Mouse (Mus musculus) Muller cell, postnatal 12 days (primary cell): ENCODE results near the gene Fam229a.
"Not testable (repeated sequence)": the region's sequence is repeated elsewhere in the genome, so short reads cannot be mapped to it uniquely, and the experiment has no call there.

Source experiments
- DNase-seq: peaks from one replicate; pipeline ENCODE4 v3.0.0-alpha.2; 2015; ENCODE audit errors: inconsistent ontology term

The Fam229a gene

GRCm38 (mm10) chr4:129490972-129491880 lies at the start of gene Fam229a, which contains the start of gene Tssk3:
Gene Fam229a (plus strand): TSS chr4:129491190.
Gene Tssk3 (minus strand): TSS chr4:129491022.
- peak; percentile 42 for DNase-seq

DNA sequence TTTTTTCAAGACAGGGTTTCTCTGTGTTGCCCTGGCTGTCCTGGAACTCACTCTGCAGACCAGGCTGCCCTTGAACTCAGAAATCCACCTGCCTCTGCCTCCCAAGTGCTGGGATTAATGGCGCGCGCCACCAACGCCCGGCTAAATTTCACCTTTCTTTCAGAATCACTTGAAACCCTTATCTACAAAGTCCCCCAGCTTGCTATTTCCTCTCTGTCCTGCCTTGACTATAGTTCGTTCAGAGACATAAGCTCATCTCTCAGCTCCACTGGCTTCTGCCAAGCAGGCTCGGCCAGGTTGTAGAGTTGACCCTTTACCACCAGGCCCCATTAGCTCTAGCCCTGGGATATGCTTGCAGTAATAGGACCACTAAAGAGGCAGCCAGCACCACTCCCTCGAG lies 43.6 kb upstream of the Fam229a start:
- DNase-seq = no peak

GRCm38 (mm10) chr4:129447778-129448563 lies 43.0 kb upstream of the Fam229a start:
- DNase-seq = peak; percentile 63

GRCm38 (mm10) chr4:129448713-129449112 lies 42.3 kb upstream of the Fam229a start:
- no peak for DNase-seq

DNA sequence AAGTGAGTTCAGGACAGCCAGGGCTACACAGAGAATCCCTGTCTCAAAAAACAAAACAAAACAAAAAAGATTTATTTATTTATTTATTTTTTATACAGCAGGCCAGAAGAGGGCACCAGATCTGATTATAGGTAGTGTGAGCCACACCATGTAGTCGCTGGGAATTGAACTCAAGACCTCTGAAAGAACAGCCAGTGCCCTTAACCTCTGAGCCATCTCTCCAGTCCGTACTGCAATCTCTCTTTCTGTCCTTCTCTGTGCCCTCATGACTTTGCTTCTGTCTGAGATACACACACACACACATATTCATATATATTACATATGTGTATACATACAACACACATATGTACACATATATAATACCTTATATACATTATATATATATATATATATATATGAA lies 40.1 kb upstream of the Fam229a start:
- DNase-seq = no peak

- no peak for DNase-seq
These were observed 39.4 kb upstream of the Fam229a start for GRCm38 (mm10) chr4:129451471-129452169.

DNA sequence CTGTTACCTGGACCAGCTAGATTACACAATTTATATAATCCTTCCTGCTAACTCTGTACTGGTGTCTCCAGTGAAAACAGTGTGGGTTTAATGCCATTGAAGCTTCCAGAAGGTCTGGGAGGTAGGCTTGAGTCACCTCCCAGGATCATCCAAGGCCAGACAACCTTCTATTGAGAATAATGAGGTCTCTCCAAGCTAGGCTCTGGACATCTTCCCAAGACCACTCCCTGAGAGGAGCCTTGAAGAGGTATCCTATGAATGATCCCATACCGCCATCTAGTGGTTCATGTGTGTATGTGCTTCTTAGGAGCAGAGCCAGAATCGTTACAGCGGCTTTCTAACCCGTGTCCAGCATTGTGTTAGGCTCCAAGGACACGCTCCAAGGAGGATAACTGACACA lies 35.7 kb upstream of the Fam229a start:
- peak; percentile 81 for DNase-seq

DNA sequence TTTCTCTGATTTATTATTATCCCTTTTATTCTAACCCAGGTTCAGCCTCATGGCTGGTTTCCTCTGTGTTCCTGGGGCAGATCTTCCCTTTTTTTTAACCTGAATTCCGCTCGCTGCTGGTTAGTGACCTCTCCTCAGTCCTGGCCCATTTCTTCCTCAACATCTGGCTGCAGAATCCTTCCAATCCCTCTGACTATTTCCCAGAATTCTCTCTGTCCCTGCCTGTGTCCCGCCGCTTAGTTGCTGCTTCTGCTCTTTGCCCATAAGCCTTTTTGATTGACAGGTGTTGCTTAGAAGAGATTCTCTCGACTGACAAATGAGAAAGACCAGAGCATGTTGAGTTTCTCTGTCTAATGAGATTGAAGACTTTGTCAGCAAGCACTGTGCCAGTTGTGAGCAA lies 34.9 kb upstream of the Fam229a start:
- no peak for DNase-seq

DNA sequence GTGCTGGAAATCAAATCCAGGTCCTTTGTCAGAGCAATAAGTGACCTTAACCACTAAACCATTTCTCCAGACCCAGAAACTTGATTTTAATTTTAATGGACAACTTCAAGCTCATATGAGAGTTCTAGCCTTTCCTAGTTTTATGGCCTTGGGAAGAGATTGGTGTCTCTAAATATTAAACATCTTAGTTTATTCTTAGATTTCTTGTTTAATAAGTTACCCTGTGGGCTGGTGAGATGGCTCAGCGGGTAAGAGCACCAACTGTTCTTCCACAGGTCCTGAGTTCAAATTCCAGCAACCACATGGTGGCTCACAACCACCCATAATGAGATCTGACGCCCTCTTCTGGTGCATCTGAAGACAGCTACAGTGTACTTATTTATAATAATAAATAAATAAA lies 33.7 kb upstream of the Fam229a start:
- DNase-seq = not testable (repeated sequence)

GRCm38 (mm10) chr4:129459726-129460125 lies 31.3 kb upstream of the Fam229a start:
- no peak for DNase-seq

- DNase-seq = no peak
These were observed 30.2 kb upstream of the Fam229a start for GRCm38 (mm10) chr4:129460827-129461182.

DNA sequence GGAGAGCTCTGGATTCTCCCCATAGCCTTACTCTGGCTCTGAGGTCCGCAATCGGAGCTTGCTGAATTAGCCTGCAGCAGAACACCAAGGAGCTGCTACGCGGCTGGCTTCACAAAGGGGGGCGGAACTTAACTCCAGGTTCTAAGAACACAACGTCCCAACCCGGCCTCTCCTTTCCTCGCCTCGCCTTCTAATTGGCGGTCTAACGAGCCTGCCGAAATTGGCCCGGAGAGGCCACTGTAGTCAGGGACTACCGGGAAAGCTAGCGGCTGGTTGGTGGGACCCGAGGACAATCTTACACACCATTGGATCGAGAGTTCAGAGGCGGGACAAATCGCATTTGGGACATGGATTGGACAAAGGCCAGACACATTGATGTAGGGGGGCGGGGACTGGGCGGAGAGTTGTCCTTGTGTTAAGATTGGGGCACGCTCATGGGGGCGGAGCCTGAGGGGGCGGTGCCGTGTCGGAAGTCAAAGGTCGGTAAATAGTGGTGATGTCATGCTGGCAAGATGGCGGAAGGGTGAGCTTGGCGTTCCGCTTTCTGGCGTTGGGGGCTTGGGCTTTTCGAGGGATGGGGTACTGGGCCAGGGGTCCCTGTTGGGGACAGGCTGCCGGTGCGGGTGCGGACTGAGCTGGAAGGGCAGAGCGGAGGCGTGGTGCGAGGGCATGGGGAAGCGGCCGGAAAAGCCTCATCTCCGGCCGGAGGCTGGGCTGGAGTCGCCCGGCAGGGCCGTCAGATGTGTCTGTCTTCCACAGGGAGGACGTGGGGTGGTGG lies 29.6 kb upstream of the Fam229a start, which contains the start of gene Bsdc1:
Gene Bsdc1, plus strand, starts transcription at position 399 of the 778 bp plus-strand sequence.
- DNase-seq = peak; percentile 100

GRCm38 (mm10) chr4:129462118-129462517 lies 28.9 kb upstream of the Fam229a start:
- DNase-seq = peak; percentile 28

DNA sequence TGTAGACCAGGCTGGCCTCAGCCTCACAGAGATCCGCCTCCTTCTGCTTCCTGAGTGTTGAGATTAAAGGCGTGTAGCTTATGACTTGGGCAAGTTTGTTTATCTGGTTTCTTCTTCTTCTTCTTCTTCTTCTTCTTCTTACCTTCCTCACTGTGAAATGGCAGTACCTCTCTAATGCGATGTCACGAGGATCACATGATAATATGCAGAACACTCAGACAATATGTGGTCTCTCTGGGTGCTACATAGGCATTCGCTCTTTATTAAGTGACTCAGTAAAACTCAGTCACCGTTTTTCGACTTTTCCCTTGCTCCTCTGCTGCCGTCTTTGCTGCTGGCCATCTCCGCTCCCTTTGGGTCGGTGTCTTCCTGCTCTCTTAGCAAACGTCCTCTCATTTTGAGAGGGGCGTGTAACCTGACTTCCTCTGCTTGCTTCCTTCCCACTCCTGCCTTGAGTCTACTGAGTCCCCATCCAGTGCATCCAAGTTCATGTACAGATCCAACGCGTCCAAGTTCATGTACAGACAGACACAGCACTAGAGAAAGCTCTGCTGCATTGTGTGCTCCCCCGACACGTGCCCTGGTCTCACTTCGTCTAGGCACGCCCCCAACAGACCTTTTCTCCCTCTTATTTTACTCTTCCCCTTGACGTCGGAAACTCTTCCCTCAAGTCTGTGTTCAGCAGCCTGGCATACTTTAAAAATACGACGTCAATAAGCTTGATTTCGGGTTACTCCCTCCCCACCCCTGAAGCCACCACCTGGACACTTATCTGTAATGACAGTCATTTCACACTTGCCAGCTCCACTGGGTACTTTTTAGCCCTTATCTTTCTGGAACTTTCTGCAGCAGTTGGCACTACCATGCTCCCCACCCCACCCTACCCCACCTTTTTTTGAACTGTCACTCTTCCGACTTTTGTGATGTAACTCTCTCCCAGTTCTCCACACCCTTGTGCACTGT lies 27.6 kb upstream of the Fam229a start:
- DNase-seq = no peak

GRCm38 (mm10) chr4:129464286-129464815 lies 26.6 kb upstream of the Fam229a start:
- no peak for DNase-seq

DNA sequence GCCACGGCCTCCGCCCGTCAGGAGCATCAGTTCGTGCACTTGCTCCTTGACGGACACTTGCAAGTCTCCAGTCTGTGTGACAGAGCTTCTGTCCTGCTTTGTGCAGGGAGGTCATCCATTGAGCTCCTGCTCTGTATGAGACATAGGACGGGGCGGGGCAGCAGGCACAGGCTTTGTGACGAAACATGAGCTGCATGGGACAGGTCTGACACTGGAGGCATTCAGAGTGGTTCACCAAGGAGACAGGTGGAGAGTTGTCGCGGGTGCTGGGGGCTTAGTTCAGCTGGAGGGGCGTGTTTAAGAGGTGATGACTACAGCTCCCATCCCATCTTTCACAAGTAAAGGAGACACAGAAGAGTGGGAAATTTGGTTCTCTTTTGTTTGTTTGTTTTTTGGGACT lies 14.9 kb upstream of the Fam229a start:
- no peak for DNase-seq

DNA sequence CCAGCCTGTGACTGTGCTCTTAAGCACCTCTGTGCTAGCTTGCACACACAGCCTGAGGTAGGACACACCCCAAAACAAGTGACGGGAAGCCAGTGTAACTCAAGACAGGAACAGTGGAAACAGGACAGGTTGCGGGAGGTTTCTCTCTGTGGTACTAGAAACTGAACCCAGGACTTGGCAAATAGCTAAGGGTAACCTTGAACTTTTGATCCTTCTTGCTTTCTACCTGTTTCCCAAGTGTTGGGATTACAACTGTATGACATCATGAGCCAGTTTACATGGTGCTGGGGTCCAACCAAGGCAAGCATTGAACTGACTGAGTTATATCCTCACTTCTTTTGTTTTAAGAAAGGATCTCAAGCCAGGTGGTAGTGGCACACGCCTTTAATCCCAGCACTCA lies 11.1 kb upstream of the Fam229a start:
- DNase-seq = no peak

DNA sequence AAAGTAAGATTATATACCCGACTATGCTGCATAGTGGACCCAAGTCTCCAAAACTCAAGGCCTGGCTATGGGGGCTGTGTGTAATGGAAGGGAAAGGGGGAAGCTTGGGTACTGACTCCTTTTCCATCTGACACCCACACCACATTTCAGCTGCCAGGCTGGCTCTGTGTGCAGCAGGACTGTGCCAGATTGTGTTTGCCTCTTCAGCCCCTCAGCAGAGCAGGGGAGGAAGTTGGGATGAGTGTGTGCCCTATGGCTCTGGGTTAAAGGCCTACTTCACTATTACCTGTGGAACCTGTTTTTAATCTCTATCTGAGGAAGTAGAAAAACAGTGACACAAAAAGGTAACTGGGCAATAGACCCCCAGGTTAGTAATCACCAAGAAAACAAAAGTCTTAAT lies 9.9 kb upstream of the Fam229a start:
- DNase-seq = no peak

GRCm38 (mm10) chr4:129494681-129495080 lies 3.7 kb downstream of the Fam229a start:
- no peak for DNase-seq
